Mouse (Mus musculus) c-Kit-positive CD71-positive TER-119-positive erythroid progenitor cells, embryonic 14.5 days (primary cell): Measurements from ENCODE around the gene Gm38100.

ENCODE experiments used
- DNase-seq: peaks from one replicate; pipeline ENCODE4 v3.0.0-alpha.2; 2013; ENCODE audit warnings: low spot score

Gm38100 gene

GRCm38 (mm10) chr1:175967004-175967745 lies 47.0 kb downstream of the Gm38100 start:
- no peak for DNase-seq

- DNase-seq, result no peak
Observed at GRCm38 (mm10) chr1:175970710-175971109, 50.6 kb downstream of the Gm38100 start.
